Mouse (Mus musculus) stomach, embryonic 15.5 days (tissue): Measurements from ENCODE around the gene Olfr374. TPM values are rescaled to one million over a fixed set of nuclear protein-coding genes. Genes with fewer than 3 reads are reported as not detected.
A peak's percentile ranks its signal among the peaks of the same experiment; 100 is the strongest.
"Not testable (repeated sequence)": the region's sequence is repeated elsewhere in the genome, so short reads cannot be mapped to it uniquely, and the experiment has no call there.

Source experiments
- ATAC-seq: fragments of 200-750 bp; cut with Nextera tagmentation; 2 replicates; pipeline ENCODE4 v1.8.0; 2017; ENCODE audit warnings: low read depth, moderate number of reproducible peaks, moderate TSS enrichment; ENCODE audit not compliant: insufficient read depth, low FRiP score
- H3K27ac ChIP-seq: fragments of 300-500 bp; sonication (generic); 2 replicates; pipeline ENCODE4 v1.5.1; 2015; ENCODE audit warnings: mild to moderate bottlenecking, inconsistent platforms
- H3K27me3 ChIP-seq: fragments of 300-500 bp; sonication (generic); replicated peaks from 2 replicates; pipeline ENCODE4 v1.6.1; 2015; ENCODE audit warnings: inconsistent platforms
- H3K36me3 ChIP-seq: fragments of 300-500 bp; sonication (generic); 2 replicates; pipeline ENCODE4 v1.6.1; 2015; ENCODE audit warnings: inconsistent platforms
- H3K4me1 ChIP-seq: fragments of 300-500 bp; sonication (generic); 2 replicates; pipeline ENCODE4 v1.6.1; 2015; ENCODE audit warnings: inconsistent platforms
- H3K4me2 ChIP-seq: fragments of 300-500 bp; sonication (generic); 2 replicates; pipeline ENCODE4 v1.6.1; 2015; ENCODE audit warnings: mild to moderate bottlenecking, inconsistent platforms
- H3K4me3 ChIP-seq: fragments of 300-500 bp; sonication (generic); replicated peaks from 2 replicates; pipeline ENCODE4 v1.5.1; 2015; ENCODE audit warnings: inconsistent platforms
- H3K9ac ChIP-seq: fragments of 300-500 bp; sonication (generic); 2 replicates; pipeline ENCODE4 v1.6.1; 2015; ENCODE audit warnings: inconsistent platforms
- H3K9me3 ChIP-seq: fragments of 300-500 bp; sonication (generic); 2 replicates; pipeline ENCODE4 v1.6.1; 2016; ENCODE audit warnings: inconsistent platforms
- WGBS: fragments of 180-500 bp; shearing (Covaris S2); methylation state at CpG from one replicate; pipeline ENCODE4 v1.1.7; 2015; 5-methylcytosine and 5-hydroxymethylcytosine counted together
- polyA plus RNA-seq: library from polyadenylated mRNA; unstranded; fragments of >200 nt; fragmentation: Nextera tagmentation; extraction: Ambion mirVana; gene quantifications from 2 replicates; pipeline ENCODE4 v1.2.1, GENCODE M21; 2015

Olfr374 gene
- polyA plus RNA-seq, 1 experiment from 2014 or later, result not detected

- ATAC-seq, result peak; percentile 27; the same call in 1 of the 2 replicates
- not testable (repeated sequence) for H3K4me3 ChIP-seq
- 55% methylated on average over 3 of the region's 3 CpGs for WGBS
These were observed 14.6 kb downstream of the Olfr374 start for GRCm38 (mm10) chr8:72121486-72121885.

GRCm38 (mm10) chr8:72121997-72122396 is 15.2 kb downstream of the Olfr374 start:
- H3K4me1 ChIP-seq, result no peaks in the 10 kb centered on the region
- no peak overlapping the region for H3K4me2 ChIP-seq
- no peak overlapping the region for H3K4me3 ChIP-seq
- H3K9me3 ChIP-seq, result no peaks in the 10 kb centered on the region
- 85% methylated on average over 1 of the region's 1 CpGs for WGBS
- H3K27ac ChIP-seq, result no peak overlapping the region
- no peak for ATAC-seq
- no peaks in the 10 kb centered on the region for H3K36me3 ChIP-seq
- no peaks in the 10 kb centered on the region for H3K27me3 ChIP-seq
- no peak overlapping the region for H3K9ac ChIP-seq

More at GRCm38 (mm10) chr8:72121486-72121885, 14.6 kb downstream of the Olfr374 start:
- H3K9me3 ChIP-seq, H3K4me1 ChIP-seq, H3K9ac ChIP-seq, H3K27me3 ChIP-seq, H3K4me2 ChIP-seq, H3K27ac ChIP-seq, H3K36me3 ChIP-seq: not testable (repeated sequence)

GRCm38 (mm10) chr8:72127834-72128233 is 21.0 kb downstream of the Olfr374 start:
- no peak overlapping the region for H3K4me3 ChIP-seq
- no peaks in the 10 kb centered on the region for H3K27me3 ChIP-seq
- no peaks in the 10 kb centered on the region for H3K36me3 ChIP-seq
- H3K4me1 ChIP-seq, result no peaks in the 10 kb centered on the region
- H3K9ac ChIP-seq, result no peak overlapping the region
- no peak overlapping the region for H3K4me2 ChIP-seq
- no peak for ATAC-seq
- no peak overlapping the region for H3K27ac ChIP-seq
- 57% methylated on average over 1 of the region's 1 CpGs for WGBS
- no peaks in the 10 kb centered on the region for H3K9me3 ChIP-seq

GRCm38 (mm10) chr8:72131251-72131650 is 24.4 kb downstream of the Olfr374 start:
- peaks cover 3% of the 10 kb centered on the region; the same call in 1 of the 2 replicates for H3K4me1 ChIP-seq
- H3K27me3 ChIP-seq, result no peaks in the 10 kb centered on the region
- no peaks in the 10 kb centered on the region for H3K9me3 ChIP-seq
- H3K9ac ChIP-seq, result no peak overlapping the region
- no peak for ATAC-seq
- H3K4me3 ChIP-seq, result no peak overlapping the region
- WGBS, result 53% methylated on average over 2 of the region's 2 CpGs
- no peaks in the 10 kb centered on the region for H3K36me3 ChIP-seq
- no peak overlapping the region for H3K27ac ChIP-seq
- H3K4me2 ChIP-seq, result no peak overlapping the region

GRCm38 (mm10) chr8:72131901-72132300 is 25.1 kb downstream of the Olfr374 start:
- H3K9me3 ChIP-seq, result no peaks in the 10 kb centered on the region
- H3K27me3 ChIP-seq, result no peaks in the 10 kb centered on the region
- H3K27ac ChIP-seq, result 0 out of 2 replicates have a peak overlapping the region, but pooled peaks have one; percentile 0
- no peak overlapping the region for H3K4me2 ChIP-seq
- H3K4me3 ChIP-seq, result no peak overlapping the region
- H3K4me1 ChIP-seq, result peaks cover 3% of the 10 kb centered on the region; the same call in 1 of the 2 replicates
- whole genome bisulfite sequencing, result 75% methylated on average over 2 of the region's 2 CpGs
- H3K9ac ChIP-seq, result no peak overlapping the region
- no peak for ATAC-seq
- H3K36me3 ChIP-seq, result no peaks in the 10 kb centered on the region

- Histone ChIP-seq H3K36me3 (no peaks in the 10 kb centered on the region), H3K9ac (no peak overlapping the region), H3K4me3 (no peak overlapping the region), H3K4me2 (no peak overlapping the region), H3K27ac (0 out of 2 replicates have a peak overlapping the region, but pooled peaks have one; percentile 0), H3K9me3 (no peaks in the 10 kb centered on the region), H3K27me3 (no peaks in the 10 kb centered on the region), H3K4me1 (peaks cover 4% of the 10 kb centered on the region)
- WGBS, result 74% methylated on average over 1 of the region's 1 CpGs
- ATAC-seq, result no peak
These were observed 25.6 kb downstream of the Olfr374 start for GRCm38 (mm10) chr8:72132417-72132816.

- Histone ChIP-seq H3K36me3 (no peaks in the 10 kb centered on the region), H3K9ac (no peak overlapping the region), H3K4me3 (no peak overlapping the region), H3K4me2 (no peak overlapping the region), H3K27ac (no peak overlapping the region), H3K4me1 (peaks cover 9% of the 10 kb centered on the region), H3K9me3 (no peaks in the 10 kb centered on the region), H3K27me3 (no peaks in the 10 kb centered on the region)
- WGBS, result 45% methylated on average over 1 of the region's 1 CpGs
- ATAC-seq, result no peak
These were observed 26.1 kb downstream of the Olfr374 start for GRCm38 (mm10) chr8:72132891-72133290.

- no peak for ATAC-seq
- Histone ChIP-seq H3K4me2 (no peak overlapping the region), H3K9ac (no peak overlapping the region), H3K27me3 (no peaks in the 10 kb centered on the region), H3K4me3 (no peak overlapping the region), H3K27ac (no peak overlapping the region), H3K9me3 (no peaks in the 10 kb centered on the region), H3K4me1 (peaks cover 10% of the 10 kb centered on the region), H3K36me3 (peaks cover 3% of the 10 kb centered on the region; the same call in 1 of the 2 replicates)
- WGBS, result 63% methylated on average over 1 of the region's 1 CpGs
These were observed 26.7 kb downstream of the Olfr374 start for GRCm38 (mm10) chr8:72133507-72133906.

- WGBS, result under 1% methylated on average over 32 of the region's 49 CpGs
- peak within 1 kb of the TSS; percentile 99 for H3K27ac ChIP-seq
- ATAC-seq, result peak; percentile 80
- peaks cover 10% of the 10 kb centered on the region for H3K4me1 ChIP-seq
- no peaks in the 10 kb centered on the region for H3K9me3 ChIP-seq
- peak within 1 kb of the TSS; percentile 95 for H3K9ac ChIP-seq
- H3K4me3 ChIP-seq, result peak within 1 kb of the TSS; percentile 87
- peaks cover 13% of the 10 kb centered on the region for H3K36me3 ChIP-seq
- H3K4me2 ChIP-seq, result peak within 1 kb of the TSS; percentile 76
- no peaks in the 10 kb centered on the region for H3K27me3 ChIP-seq
These were observed 28.1 kb downstream of the Olfr374 start, which contains the start of gene Tpm4 for GRCm38 (mm10) chr8:72134756-72135445. TSS of gene Tpm4 (plus strand) at chr8:72134975.

GRCm38 (mm10) chr8:72135446-72136301 is 28.8 kb downstream of the Olfr374 start:
- peak; percentile 45 for ATAC-seq
- under 1% methylated on average over 61 of the region's 62 CpGs for WGBS

GRCm38 (mm10) chr8:72136302-72136978 is 29.6 kb downstream of the Olfr374 start:
- Histone ChIP-seq H3K36me3 (peaks cover 26% of the 10 kb centered on the region), H3K27me3 (no peaks in the 10 kb centered on the region), H3K27ac (peak overlapping the region; percentile 99), H3K9me3 (no peaks in the 10 kb centered on the region), H3K4me1 (peaks cover 10% of the 10 kb centered on the region), H3K4me2 (peak overlapping the region; percentile 76), H3K4me3 (peak overlapping the region; percentile 87), H3K9ac (peak overlapping the region; percentile 95)
- ATAC-seq, result peak; percentile 56
- 1% methylated on average over 18 of the region's 18 CpGs for WGBS

More at GRCm38 (mm10) chr8:72135446-72136301, 28.8 kb downstream of the Olfr374 start:
- Histone ChIP-seq H3K4me3 (peak overlapping the region; percentile 87), H3K36me3 (peaks cover 19% of the 10 kb centered on the region), H3K27me3 (no peaks in the 10 kb centered on the region), H3K9me3 (no peaks in the 10 kb centered on the region), H3K9ac (peak overlapping the region; percentile 95), H3K4me1 (peaks cover 10% of the 10 kb centered on the region), H3K4me2 (peak overlapping the region; percentile 76), H3K27ac (peak overlapping the region; percentile 99)
